27 mouse cellular contexts compared by ENCODE assay signal in genomic region chr5:52716742-52717448, GRCm38 (mm10). TPM values are rescaled to one million over a fixed set of nuclear protein-coding genes. Genes with fewer than 3 reads are reported as not detected.
DNase-seq lines count a peak whose midpoint lies in the region; TF ChIP-seq lines count a peak whose summit lies in the region.
"Had no signal": no experiment of that assay in that cellular context is flagged by ENCODE, and none has a peak within 500 bp of the region (broad histone marks: within the 10 kb centered on the region; RNA-seq: fewer than 3 reads in every experiment).

No protein-coding gene starts in this region.

- TF ChIP-seq POLR2A in kidney, adult 2 months (IDR thresholded peaks at IDR 0.05; ENCODE audit: low read depth, low read length), result no peak

- WGBS in kidney, adult 2 months, result 61% methylated on average over 5 of the region's 5 CpGs

- intact Hi-C loops in gastrocnemius, postnatal 14 days (cut with DNase I; ENCODE audit: low total_unique reads), result no loop called here

- H3K27ac ChIP-seq in kidney, adult 2 months (ENCODE audit: insufficient read depth, low read depth, low read length), result no peak overlapping the region
- H3K27ac ChIP-seq: embryonic facial prominence, embryonic 13.5 days; forebrain, embryonic 10.5 days; heart, embryonic 10.5 days; heart, embryonic 15.5 days; hindbrain, embryonic 12.5 days; hindbrain, postnatal 0 days; kidney, postnatal 0 days; layer of hippocampus, adult 2 months; liver, embryonic 12.5 days; midbrain, embryonic 15.5 days; neural tube, embryonic 15.5 days had no signal

- no peaks in the 10 kb centered on the region for H3K27me3 ChIP-seq in kidney, adult 2 months (replicated peaks; ENCODE audit: control insufficient read depth, insufficient read depth, low read length)
- H3K27me3 ChIP-seq: embryonic facial prominence, embryonic 13.5 days; heart, embryonic 15.5 days; hindbrain, embryonic 12.5 days; midbrain, embryonic 15.5 days; neural tube, embryonic 15.5 days had no signal

- no peak overlapping the region for H3K4me3 ChIP-seq in kidney, adult 2 months (ENCODE audit: insufficient read depth, low read depth, low read length)
- H3K4me3 ChIP-seq: embryonic facial prominence, embryonic 13.5 days; forebrain, embryonic 10.5 days; heart, embryonic 10.5 days; heart, embryonic 15.5 days; hindbrain, embryonic 12.5 days; layer of hippocampus, adult 2 months; liver, embryonic 12.5 days; midbrain, embryonic 15.5 days; neural tube, embryonic 15.5 days had no signal

- H3K4me1 ChIP-seq in kidney, adult 2 months (ENCODE audit: control insufficient read depth, insufficient read depth, low read length), result no peaks in the 10 kb centered on the region
- H3K4me1 ChIP-seq: embryonic facial prominence, embryonic 13.5 days; forebrain, embryonic 10.5 days; heart, embryonic 10.5 days; heart, embryonic 15.5 days; hindbrain, embryonic 12.5 days; midbrain, embryonic 15.5 days; neural tube, embryonic 15.5 days had no signal

- TF ChIP-seq CTCF in kidney, adult 2 months (conservative IDR thresholded peaks at IDR 0.05; ENCODE audit: insufficient read depth, insufficient read length, low read depth, low read length), result no peak

- DNase-seq in kidney, adult 2 months, result peak; percentile 13
- DNase-seq in kidney, postnatal 10 days, result no peak
- DNase-seq in lung, adult 18-20 months, result peak; percentile 67 to 79
- DNase-seq in lung, postnatal 25 days (ENCODE audit: low spot score), result peak; percentile 69
- no peak for DNase-seq in gastrocnemius, postnatal 14 days
- DNase-seq in right cerebral cortex, postnatal 14 days, result no peak
- DNase-seq in gastrocnemius, adult 18-20 months (ENCODE audit: low spot score), result no peak
- DNase-seq: adrenal gland, postnatal 10 days; cerebellum, adult 8-10 months; kidney, adult 18-20 months; left cerebral cortex, postnatal 4 days; liver, postnatal 0 days; retina, postnatal 1 day; right cerebral cortex, postnatal 25 days; spleen, adult 18-20 months; thymus, postnatal 14 days had no signal

- no peaks in the 10 kb centered on the region for H3K36me3 ChIP-seq in kidney, adult 2 months (ENCODE audit: control insufficient read depth, insufficient read depth, low read length)
- H3K36me3 ChIP-seq: embryonic facial prominence, embryonic 13.5 days; forebrain, embryonic 10.5 days; heart, embryonic 10.5 days; heart, embryonic 15.5 days; hindbrain, embryonic 12.5 days; liver, embryonic 12.5 days; midbrain, embryonic 15.5 days; neural tube, embryonic 15.5 days had no signal

RNA-seq across cellular contexts. Expression of gene Pi4k2b, which starts 24.5 kb away (rescaled TPM):
- polyA plus RNA-seq in kidney, adult 2 months (2012; rRNA removed), result 8.5 and 10.4 TPM in 2 replicates
- 1 to 10 TPM; 2.2 to 2.4 TPM for total RNA-seq in gastrocnemius, postnatal 14 days (2021)
- 1 to 10 TPM in 1 of 2 experiments, under 1 TPM in 1; 1.00 to 1.1 TPM for total RNA-seq in gastrocnemius, adult 18-20 months (2021)

RNA-seq across cellular contexts. Expression of gene Sepsecs, which starts 47.4 kb away (rescaled TPM):
- 10.5 and 11.9 TPM in 2 replicates for polyA plus RNA-seq in kidney, adult 2 months (2012; rRNA removed)
- 1 to 10 TPM; 5.6 to 5.9 TPM for total RNA-seq in gastrocnemius, postnatal 14 days (2021)
- total RNA-seq in gastrocnemius, adult 18-20 months (2021), result 1 to 10 TPM; 5.2 to 5.6 TPM

RNA-seq across cellular contexts. Expression of gene Zcchc4, which starts 58.3 kb away (rescaled TPM):
- polyA plus RNA-seq in kidney, adult 2 months (2012; rRNA removed), result 6.3 and 6.5 TPM in 2 replicates
- 1 to 10 TPM; 4.6 to 7.2 TPM for total RNA-seq in gastrocnemius, postnatal 14 days (2021)
- 1 to 10 TPM; 4.2 to 4.4 TPM for total RNA-seq in gastrocnemius, adult 18-20 months (2021)

Comparison
In these comparisons a context has a peak if more than half of its experiments do, and no peak if none do; other contexts are left out.
1. DNase-seq: peak in kidney, adult 2 months (single experiment), lung, adult 18-20 months (2 of 2) and lung, postnatal 25 days (single experiment); none in kidney, postnatal 10 days (single experiment), gastrocnemius, postnatal 14 days (single experiment), right cerebral cortex, postnatal 14 days (single experiment) and gastrocnemius, adult 18-20 months (single experiment).